Mouse (Mus musculus) large intestine, adult 2 months (tissue): ENCODE results near the gene Rangrf. TPM values are rescaled to one million over a fixed set of nuclear protein-coding genes. Genes with fewer than 3 reads are reported as not detected.
"Not testable (repeated sequence)": the region's sequence is repeated elsewhere in the genome, so short reads cannot be mapped to it uniquely, and the experiment has no call there.

ENCODE experiments used
- DNase-seq: peaks from one replicate; pipeline ENCODE4 v3.0.0-alpha.2; 2012; ENCODE audit warnings: low read depth, low spot score
- WGBS: fragments of 180-500 bp; shearing (Covaris S2); methylation state at CpG from one replicate; pipeline ENCODE4 v1.1.7; 2018; 5-methylcytosine and 5-hydroxymethylcytosine counted together
- polyA plus RNA-seq: library from polyadenylated mRNA; depleted of rRNA; stranded (reverse); fragments of >200 nt; gene quantifications from 2 replicates; pipeline ENCODE4 v1.2.3, GENCODE M21; 2012; rRNA removed

Gene Rangrf
- polyA plus RNA-seq = 73.5 and 88.5 TPM in 2 replicates

DNA sequence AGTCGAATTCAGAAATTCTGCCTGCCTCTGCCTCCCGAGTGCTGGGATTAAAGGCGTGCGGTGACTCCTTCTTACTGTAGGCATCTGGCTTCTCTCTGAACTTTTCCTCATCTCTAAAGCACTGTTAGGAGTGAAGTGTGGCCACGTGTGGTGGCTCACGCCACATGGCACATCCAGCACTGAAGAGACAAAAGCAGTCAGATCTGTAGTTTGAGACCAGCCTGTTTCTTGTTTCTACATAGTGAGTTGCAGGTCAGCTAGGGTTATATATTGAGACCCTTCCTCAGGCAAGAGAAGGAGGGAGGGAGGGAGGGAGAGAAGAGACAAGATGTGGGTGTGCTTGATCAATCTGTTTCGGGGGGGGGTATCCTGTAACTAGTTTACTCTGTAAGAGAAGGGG is at the start of gene Rangrf:
Gene Rangrf (minus strand): TSS at position 101 of the 400 bp plus-strand sequence.
- WGBS = 85% methylated on average over 7 of the region's 7 CpGs

DNA sequence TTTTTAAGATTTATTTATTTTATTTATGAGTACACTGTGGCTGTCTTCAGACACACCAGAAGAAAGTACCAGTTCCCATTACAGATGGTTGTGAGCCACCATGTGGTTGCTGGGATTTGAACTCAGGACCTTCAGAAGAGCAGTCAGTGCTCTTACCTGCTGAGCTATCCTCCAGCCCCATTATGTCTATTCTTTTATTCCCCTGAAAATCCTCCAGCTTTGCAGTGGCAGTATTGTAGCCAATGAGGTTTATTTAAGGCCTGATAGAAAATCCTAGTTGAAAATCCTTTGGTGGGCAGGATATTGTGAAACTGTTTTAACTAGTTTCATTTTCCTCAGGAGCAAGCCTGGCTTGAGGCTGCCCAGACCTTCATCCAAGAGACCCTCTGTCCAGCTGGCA is 45.7 kb upstream of the Rangrf start:
- DNase-seq = no peak

More for the DNA sequence above, at the start of gene Rangrf:
- DNase-seq = no peak

DNA sequence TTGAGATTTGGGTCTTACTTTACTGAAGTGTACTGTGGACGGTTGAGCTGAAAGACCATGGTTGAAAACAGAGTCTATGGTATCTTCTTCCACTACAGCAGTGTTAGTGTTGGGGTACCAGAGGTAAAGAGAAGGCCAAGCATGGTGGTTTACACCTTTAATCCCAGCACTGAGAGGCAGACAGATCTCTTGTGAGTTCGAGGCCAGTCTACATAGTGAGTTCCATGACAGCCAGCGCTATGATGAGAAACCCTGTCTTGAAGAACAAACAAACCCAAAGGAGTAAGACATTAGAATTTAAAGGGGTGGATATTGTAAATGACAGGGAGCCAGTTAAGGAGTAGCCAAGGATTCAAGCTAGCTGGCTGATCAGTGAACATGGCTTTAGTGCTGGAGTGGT is 41.8 kb upstream of the Rangrf start:
- 34% methylated on average over 3 of the region's 3 CpGs for WGBS
- DNase-seq = no peak

DNA sequence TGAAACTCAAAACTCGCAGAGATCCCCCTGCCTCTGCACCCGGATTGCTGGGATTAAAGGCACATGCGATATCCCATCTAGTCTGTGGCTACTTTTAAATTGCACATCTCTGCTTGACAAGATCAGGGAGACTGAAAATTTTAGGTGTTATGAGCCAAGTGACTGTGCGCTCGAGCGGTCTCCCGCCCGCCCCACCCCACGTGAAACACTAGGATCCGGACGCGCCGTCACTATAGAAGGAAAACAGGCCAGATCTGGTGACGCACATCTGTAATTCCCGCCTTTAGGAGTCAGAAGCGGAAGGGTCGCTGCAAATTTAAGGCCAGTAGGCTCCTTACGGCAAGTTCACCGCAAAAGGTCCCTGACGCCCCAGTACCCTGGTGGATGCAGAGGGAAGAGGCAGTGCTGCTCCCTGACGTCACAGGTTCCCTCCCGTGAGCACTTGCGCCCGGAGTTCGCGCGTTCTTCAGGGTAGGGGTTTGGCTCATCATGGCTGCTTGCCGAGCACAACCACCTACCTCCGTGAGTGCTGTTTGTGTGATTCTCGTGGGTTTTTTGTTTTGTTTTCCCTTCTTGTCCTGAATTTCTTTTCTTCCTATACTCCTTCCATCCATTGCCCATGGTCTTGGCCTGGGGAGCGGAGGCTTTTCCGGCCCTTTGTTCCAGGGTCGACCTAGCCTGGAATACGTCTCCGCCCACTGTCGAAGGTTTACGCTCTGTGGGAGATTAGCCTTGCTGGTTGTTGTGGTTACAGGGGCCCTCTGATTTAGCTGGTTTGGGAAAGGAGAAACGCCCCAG is 40.9 kb upstream of the Rangrf start, which contains the start of gene Ctc1:
Gene Ctc1 (plus strand): TSS at position 268 of the 798 bp plus-strand sequence.
- no peak for DNase-seq
- 1% methylated on average over 38 of the region's 38 CpGs for WGBS

DNA sequence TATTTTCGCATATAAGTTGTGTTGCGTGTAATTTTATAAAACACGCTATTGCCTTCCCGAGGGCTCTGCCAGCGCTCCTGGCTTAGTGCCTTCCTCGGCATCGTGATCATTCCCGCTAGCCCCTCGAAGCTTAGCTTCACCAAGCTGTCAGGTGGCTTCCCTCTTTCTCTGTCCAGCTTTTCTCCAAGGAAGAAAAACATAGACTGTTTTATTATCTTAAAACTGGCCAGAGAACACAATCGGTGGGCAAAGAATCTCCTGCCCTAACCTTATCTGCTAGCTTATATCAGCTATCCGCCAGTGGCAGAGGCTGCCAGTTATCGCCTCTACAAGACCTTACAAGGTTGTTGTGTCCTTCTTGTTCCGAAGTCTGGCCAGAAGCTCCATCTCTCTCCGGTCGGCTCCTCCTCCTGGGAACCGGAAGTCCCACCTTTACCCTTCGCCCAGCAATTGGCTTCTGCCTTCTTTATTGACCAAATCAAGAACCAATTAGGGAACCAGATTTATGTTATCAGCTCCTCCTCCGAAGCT is 37.2 kb upstream of the Rangrf start:
- peak; percentile 86 for DNase-seq
- 1% methylated on average over 18 of the region's 18 CpGs for WGBS

DNA sequence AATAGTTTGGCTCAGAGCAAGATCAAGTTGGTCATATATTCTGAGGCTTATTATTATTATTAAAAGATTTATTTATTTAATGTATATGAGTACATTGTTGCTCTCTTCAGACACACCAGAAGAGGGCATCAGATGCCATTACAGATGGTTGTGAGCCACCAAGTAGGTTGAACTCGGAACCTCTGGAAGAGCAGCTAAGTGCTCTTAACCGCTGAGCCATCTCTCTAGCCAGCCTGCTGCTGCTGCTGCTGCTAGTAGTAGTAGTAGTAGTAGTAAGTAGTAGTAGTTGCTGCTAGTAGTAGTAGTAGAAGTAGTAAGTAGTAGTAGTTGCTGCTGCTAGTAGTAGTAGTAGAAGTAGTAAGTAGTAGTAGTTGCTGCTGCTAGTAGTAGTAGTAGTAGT is 36.5 kb upstream of the Rangrf start:
- WGBS = 49% methylated on average over 2 of the region's 2 CpGs

DNA sequence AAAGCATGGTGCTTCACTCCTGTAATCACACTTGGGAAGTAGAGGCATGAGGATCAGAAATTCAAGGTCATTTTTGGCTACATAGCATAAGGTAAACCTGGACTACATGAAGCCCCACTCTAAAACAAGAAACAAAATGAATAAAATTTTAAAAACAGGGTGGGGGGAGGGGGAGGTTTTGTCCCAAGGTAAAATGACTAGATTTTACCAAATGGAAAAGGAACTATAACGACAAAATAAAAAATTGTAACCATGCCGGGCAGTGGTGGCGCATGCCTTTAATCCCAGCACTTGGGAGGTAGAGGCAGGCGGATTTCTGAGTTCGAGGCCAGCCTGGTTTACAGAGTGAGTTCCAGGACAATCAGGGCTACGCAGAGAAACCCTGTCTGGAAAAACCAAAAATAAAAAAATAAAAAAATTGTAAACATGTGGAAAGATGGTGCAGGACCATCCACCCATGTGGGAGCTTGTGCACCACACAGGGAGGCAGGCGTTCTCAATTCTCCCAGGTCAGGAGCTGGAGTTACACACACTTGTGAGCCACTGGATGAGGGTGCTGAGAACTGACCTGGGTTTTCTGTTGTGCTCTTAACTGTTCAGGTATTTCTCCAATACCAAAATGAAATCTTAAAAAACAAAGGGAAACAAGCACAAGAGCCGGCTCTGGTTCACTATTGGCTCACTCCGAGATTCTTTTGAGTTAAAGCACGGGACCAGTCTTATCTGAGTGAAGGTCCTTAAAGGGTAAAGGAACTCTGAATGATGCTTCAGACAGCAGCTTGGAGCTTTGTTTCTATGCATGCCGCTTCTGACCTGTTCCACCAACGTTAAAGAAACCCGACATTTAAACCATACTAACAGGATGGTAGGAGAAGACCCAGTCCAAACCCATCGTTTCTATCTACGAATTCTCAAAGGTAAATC is 35.7 kb upstream of the Rangrf start:
- DNase-seq = no peak
- WGBS = 89% methylated on average over 15 of the region's 15 CpGs

More for the DNA sequence above, 36.5 kb upstream of the Rangrf start:
- not testable (repeated sequence) for DNase-seq

DNA sequence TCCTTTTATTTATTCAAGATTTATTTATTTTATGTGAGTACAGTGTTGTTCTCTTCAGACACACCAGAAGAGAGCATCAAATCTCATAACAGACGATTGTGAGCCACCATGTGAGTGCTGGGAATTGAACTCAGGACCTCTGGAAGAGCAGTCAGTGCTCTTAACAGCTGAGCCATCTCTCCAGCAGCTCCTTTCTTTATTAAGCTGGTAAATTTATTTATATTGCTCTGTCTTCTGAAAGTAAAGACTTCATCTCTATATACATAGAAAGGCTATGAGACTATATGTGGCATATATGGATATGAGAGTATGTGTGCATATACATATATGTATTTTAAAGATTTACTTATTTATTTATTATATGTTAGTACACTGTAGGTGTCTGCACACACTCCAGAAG is 34.5 kb upstream of the Rangrf start:
- 88% methylated on average over 1 of the region's 1 CpGs for WGBS
- DNase-seq = no peak

DNA sequence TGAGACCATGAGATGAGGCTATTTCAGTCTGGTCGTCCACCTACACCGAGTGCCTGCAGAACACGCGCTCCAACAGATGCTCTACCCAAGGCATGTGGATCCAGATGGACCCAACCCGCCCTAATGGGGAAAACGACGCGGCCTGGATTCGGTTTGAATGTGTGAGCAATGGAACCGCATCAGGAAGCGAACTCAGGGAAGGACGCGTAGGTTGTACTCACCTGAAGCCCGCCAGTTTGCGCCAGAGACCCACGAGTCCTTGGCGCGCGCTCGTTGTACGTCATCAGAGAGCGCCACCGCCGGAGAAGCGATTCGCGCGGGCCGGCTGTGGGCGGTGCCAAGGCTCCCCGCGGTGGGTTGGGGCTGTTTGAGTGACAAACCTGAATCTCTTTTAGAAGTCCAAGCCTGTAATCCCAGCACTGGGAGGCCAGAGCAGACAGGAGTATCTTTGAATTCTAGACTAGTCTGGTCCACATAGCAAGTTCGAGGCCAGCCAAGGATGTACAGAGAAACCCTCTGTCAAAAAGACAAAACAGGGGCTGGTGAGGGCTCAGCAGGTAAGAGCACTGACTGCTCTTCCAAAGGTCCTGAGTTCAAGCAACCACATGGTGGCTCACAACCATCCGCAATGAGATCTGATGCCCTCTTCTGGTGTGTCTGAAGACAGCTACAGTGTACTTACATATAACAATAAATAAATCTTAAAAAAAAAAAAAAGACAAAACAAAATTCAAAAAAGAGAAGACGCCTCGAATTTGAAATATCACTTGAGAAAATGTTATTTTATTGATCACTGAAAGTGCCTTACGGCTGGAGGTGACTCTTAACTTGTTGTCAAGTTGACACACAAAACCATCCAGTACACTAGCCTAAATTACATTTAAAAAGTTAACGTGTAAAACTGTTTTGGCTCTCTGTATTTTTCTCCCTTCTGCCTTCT is 33.5 kb upstream of the Rangrf start, which contains the start of gene Pfas:
Gene Pfas (minus strand): TSS at position 279 of the 940 bp plus-strand sequence.
- peak; percentile 61 for DNase-seq
- WGBS = 8% methylated on average over 38 of the region's 38 CpGs

DNA sequence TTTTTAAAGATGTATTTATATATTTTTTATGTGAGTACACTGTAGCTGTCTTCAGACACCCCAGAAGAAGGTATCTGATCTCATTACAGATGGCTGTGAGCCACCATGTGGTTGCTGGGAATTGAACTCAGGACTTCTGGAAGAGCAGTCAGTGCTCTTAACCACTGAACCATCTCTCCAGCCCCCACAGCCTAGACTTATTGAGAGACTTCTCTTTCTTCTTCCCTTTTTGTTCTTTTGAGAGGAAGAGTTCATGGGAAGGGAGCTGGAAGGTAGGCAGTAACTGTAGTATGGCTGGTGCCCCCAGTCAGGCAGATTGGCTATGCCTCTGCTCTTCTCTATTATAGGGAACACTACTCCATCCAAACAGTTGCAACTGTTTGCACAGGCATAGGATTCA is 31.6 kb upstream of the Rangrf start:
- not testable (repeated sequence) for DNase-seq

DNA sequence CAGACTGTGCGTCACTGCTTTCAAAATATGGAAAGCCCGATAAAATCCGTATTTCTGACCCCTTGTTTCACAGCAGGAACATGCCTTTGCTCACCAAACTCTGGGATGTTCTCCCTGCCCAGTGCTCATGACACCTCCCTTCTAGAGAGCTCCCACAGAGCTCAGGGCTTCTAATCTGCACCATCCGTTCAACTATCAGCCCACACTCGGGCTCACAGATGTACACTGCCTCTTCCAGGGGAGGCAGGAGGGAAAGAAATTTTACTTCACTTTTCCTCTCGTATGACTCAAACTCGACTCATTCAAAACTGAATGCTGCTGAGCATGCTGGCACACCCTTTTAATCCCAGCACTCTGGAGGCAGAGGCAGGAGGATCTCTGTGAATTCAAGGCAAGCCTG is 30.2 kb upstream of the Rangrf start:
- 78% methylated on average over 7 of the region's 7 CpGs for WGBS
- no peak for DNase-seq

DNA sequence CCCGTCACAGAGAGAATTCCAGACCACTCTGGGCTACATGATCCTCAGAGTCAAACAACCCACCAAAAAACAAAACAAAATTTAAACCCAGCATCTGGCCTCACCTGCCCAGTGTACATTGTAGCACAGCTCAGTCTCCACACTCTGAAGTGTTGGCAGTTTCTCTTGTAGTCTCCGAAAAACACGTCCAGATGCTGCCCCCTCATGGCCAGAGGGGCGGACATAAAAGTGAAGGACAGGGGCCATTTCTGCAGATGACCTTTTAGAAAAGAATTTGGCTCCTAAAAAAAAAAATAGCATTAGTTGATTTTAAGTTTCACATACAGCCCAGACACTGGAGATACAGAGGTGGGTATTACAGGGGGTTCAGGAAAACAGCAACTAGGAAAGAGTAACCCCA is 28.6 kb upstream of the Rangrf start:
- WGBS = 55% methylated on average over 4 of the region's 4 CpGs

DNA sequence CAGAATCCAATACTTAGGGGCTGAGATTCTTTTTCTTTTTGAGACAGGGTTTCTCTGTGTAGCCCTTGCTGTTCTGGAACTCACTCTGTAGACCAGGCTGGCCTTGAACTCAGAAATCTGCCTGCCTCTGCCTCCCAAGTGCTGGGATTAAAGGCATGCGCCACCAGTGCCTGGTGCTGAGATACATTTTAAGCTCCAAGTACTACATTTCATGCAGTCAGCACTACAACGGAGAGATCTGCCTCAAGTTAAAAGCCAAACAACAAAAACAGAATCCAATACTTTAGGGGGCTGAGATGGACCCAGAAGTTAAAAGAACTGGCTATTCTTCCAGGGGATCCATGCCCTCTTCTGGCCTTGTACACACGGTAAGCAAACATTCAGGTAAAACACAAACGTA is 27.8 kb upstream of the Rangrf start:
- DNase-seq = not testable (repeated sequence)
- WGBS = 88% methylated on average over 4 of the region's 4 CpGs

More for the DNA sequence above, 28.6 kb upstream of the Rangrf start:
- DNase-seq = no peak

DNA sequence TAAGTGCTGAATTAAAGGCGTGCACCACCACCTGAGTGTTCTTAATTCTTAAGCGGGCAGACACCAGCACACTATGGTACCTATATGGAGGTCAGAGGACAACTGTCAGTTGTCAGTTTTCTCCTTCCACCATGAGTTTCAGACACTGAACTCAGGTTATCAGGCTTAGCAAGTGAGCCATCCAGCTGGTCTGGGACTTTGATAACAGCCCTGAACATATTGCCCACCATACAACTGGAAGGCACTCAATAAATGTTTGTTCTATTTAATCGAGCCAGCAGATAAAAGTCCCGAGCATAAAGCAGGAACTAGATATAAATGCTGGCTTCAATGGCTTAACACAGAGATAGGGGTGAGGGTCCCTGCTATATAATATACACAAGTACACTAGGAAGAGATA is 22.1 kb upstream of the Rangrf start:
- WGBS = 88% methylated on average over 4 of the region's 4 CpGs
- no peak for DNase-seq

DNA sequence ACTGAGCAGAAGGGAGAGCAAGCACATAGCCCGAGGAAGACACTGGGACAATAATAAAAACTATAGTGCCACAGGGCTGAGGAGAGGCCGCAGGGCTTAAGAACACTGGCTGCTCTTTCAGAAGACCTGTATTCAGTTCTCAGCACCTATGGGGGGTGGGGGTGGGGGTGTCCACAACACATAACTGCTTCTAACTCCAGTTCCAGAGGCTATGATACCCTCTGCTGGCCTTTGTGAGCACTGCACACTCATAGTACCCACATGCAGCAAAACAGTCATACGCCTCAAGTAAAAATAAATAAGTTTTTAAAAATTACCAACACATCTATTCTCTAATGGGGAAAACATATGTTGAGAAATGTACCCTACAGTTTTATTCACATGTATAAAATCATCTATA is 19.4 kb upstream of the Rangrf start:
- 97% methylated on average over 3 of the region's 3 CpGs for WGBS
- DNase-seq = no peak

DNA sequence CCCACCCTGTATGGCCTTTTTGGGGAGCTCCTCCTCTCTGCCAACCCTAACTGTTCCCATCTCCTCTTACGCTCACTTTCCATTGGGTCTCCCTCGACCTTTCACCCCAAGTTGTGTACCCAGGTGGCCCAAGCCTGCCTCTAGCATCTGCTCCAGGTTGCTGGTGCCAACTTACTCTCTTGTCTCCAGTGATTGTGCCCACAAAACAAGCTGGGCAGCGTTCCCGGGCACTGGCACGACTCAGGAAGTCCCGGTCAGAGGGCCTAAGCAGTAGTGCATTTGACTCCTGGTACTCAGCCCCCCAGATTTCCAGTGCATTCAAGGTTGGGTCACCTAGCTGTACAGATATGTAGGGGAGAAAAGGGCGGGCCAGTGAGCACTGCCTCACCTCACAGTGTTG is 18.1 kb upstream of the Rangrf start:
- WGBS = 79% methylated on average over 7 of the region's 7 CpGs
- no peak for DNase-seq

DNA sequence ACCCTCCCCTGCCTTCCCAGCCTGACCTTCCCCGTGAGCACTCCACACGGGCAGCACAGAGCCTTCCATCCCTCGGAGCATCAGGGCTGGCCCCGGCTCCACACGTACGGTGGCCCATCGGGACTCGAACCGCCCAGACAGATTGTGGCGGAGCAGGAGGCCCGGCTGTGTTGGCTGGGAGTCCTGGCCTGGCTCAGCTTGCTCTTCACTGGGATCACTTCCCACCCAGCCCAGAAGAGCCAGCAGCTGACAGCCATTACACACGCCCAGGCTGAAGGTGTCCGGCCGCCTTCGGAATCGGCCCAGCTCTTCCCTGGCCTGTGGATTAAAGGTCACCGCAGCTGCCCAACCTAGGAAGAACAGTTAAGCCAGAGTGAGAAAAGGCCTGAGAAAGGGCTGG is 13.4 kb upstream of the Rangrf start:
- WGBS = 87% methylated on average over 17 of the region's 17 CpGs
- no peak for DNase-seq

DNA sequence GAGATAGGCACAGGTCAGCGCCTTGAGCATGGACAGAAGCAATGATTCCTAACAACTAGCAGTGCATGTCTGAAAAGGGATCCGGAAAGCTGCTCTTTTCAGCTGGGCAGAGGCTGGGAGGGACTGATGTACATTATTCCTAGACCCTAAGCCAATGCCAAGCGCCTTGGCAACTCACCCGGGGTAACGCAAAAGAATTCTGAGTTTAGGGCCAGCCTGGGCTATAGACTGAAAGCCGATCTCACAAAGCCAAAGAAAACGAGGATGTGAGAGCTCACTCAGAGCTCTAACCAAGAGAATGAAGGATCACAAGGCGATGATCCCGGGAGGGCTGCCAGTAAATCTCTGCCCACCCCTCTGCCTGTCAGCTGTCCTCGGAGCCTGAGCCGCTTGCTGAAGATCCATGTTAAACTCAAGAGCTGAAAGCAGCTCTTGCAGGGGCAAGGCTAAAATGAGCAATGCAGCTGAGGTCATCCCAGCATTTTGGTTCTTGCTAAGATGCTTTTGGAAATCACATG is 12.4 kb upstream of the Rangrf start:
- no peak for DNase-seq
- 88% methylated on average over 11 of the region's 11 CpGs for WGBS
